Mouse (Mus musculus): ENCODE data around the gene Mpig6b. TPM values are rescaled to one million over a fixed set of nuclear protein-coding genes. Genes with fewer than 3 reads are reported as not detected.
"Not testable (repeated sequence)": the region's sequence is repeated elsewhere in the genome, so short reads cannot be mapped to it uniquely, and the experiment has no call there.

Mpig6b gene
- polyA plus RNA-seq, 1 experiment = 2.1 TPM

- DNase-seq = peak; percentile 14
- 3% methylated on average over 48 of the region's 48 CpGs for WGBS
- H3K4me3 ChIP-seq (replicated peaks; ENCODE audit: extremely low read depth, low read depth, low read length) = peak overlapping the region; percentile 51
- H3K4me1 ChIP-seq (ENCODE audit: control insufficient read depth, insufficient read depth, low read length) = peaks cover 26% of the 10 kb centered on the region
- TF ChIP-seq CTCF (IDR thresholded peaks at IDR 0.05; ENCODE audit: insufficient read depth, low read length) = no peak
- peak; percentile 80; the same call in 1 of the 2 replicates for TF ChIP-seq POLR2A (IDR thresholded peaks at IDR 0.05; ENCODE audit: borderline replicate concordance, extremely low read depth, low read depth, low read length)
Measured at GRCm38 (mm10) chr17:35045807-35046680, 19.9 kb downstream of the Mpig6b start.

- no peak for TF ChIP-seq POLR2A (IDR thresholded peaks at IDR 0.05; ENCODE audit: borderline replicate concordance, extremely low read depth, low read depth, low read length)
- TF ChIP-seq CTCF (IDR thresholded peaks at IDR 0.05; ENCODE audit: insufficient read depth, low read length) = no peak
- peak; percentile 2 for DNase-seq
- peaks cover 26% of the 10 kb centered on the region for H3K4me1 ChIP-seq (ENCODE audit: control insufficient read depth, insufficient read depth, low read length)
- H3K4me3 ChIP-seq (replicated peaks; ENCODE audit: extremely low read depth, low read depth, low read length) = no peak overlapping the region
- 59% methylated on average over 7 of the region's 7 CpGs for WGBS
Measured at GRCm38 (mm10) chr17:35044904-35045806, 20.8 kb downstream of the Mpig6b start.

GRCm38 (mm10) chr17:35043794-35044193 is 22.2 kb downstream of the Mpig6b start:
- no peak for DNase-seq
- 53% methylated on average over 4 of the region's 4 CpGs for WGBS
- no peak for TF ChIP-seq POLR2A (IDR thresholded peaks at IDR 0.05; ENCODE audit: borderline replicate concordance, extremely low read depth, low read depth, low read length)

GRCm38 (mm10) chr17:35039121-35039873 is 26.7 kb downstream of the Mpig6b start:
- TF ChIP-seq POLR2A (IDR thresholded peaks at IDR 0.05; ENCODE audit: borderline replicate concordance, extremely low read depth, low read depth, low read length) = no peak
- TF ChIP-seq CTCF (IDR thresholded peaks at IDR 0.05; ENCODE audit: insufficient read depth, low read length) = no peak
- DNase-seq = no peak
- WGBS = 82% methylated on average over 11 of the region's 11 CpGs
- no peak overlapping the region for H3K4me3 ChIP-seq (replicated peaks; ENCODE audit: extremely low read depth, low read depth, low read length)
- peaks cover 6% of the 10 kb centered on the region; the same call in 1 of the 2 replicates for H3K4me1 ChIP-seq (ENCODE audit: control insufficient read depth, insufficient read depth, low read length)

More at GRCm38 (mm10) chr17:35043794-35044193, 22.2 kb downstream of the Mpig6b start:
- Histone ChIP-seq H3K4me3 (replicated peaks; ENCODE audit: extremely low read depth, low read depth, low read length) (no peak overlapping the region), H3K4me1 (ENCODE audit: control insufficient read depth, insufficient read depth, low read length) (peaks cover 19% of the 10 kb centered on the region)

GRCm38 (mm10) chr17:35034896-35035295 is 31.1 kb downstream of the Mpig6b start:
- Histone ChIP-seq H3K4me1 (ENCODE audit: control insufficient read depth, insufficient read depth, low read length) (no peaks in the 10 kb centered on the region; the same call in 1 of the 2 replicates), H3K4me3 (replicated peaks; ENCODE audit: extremely low read depth, low read depth, low read length) (no peak overlapping the region)
- no peak for DNase-seq
- TF ChIP-seq POLR2A (IDR thresholded peaks at IDR 0.05; ENCODE audit: borderline replicate concordance, extremely low read depth, low read depth, low read length) (no peak), CTCF (IDR thresholded peaks at IDR 0.05; ENCODE audit: insufficient read depth, low read length) (no peak)
- WGBS = 75% methylated on average over 6 of the region's 6 CpGs

GRCm38 (mm10) chr17:35033703-35034102 is 32.3 kb downstream of the Mpig6b start:
- not testable (repeated sequence) for H3K4me3 ChIP-seq (replicated peaks; ENCODE audit: extremely low read depth, low read depth, low read length); H3K4me1 ChIP-seq (ENCODE audit: control insufficient read depth, insufficient read depth, low read length); DNase-seq
- WGBS = 65% methylated on average over 1 of the region's 1 CpGs

- DNase-seq = no peak
- WGBS = 71% methylated on average over 8 of the region's 8 CpGs
- Histone ChIP-seq H3K4me3 (replicated peaks; ENCODE audit: extremely low read depth, low read depth, low read length) (no peak overlapping the region), H3K4me1 (ENCODE audit: control insufficient read depth, insufficient read depth, low read length) (no peaks in the 10 kb centered on the region; the same call in 1 of the 2 replicates)
- TF ChIP-seq POLR2A (IDR thresholded peaks at IDR 0.05; ENCODE audit: borderline replicate concordance, extremely low read depth, low read depth, low read length) (no peak), CTCF (IDR thresholded peaks at IDR 0.05; ENCODE audit: insufficient read depth, low read length) (no peak)
Measured at GRCm38 (mm10) chr17:35032323-35032870, 33.6 kb downstream of the Mpig6b start.

GRCm38 (mm10) chr17:35031880-35032279 is 34.1 kb downstream of the Mpig6b start:
- TF ChIP-seq POLR2A (IDR thresholded peaks at IDR 0.05; ENCODE audit: borderline replicate concordance, extremely low read depth, low read depth, low read length) (no peak), CTCF (IDR thresholded peaks at IDR 0.05; ENCODE audit: insufficient read depth, low read length) (no peak)
- WGBS = 80% methylated on average over 7 of the region's 7 CpGs
- no peak for DNase-seq
- H3K4me1 ChIP-seq (ENCODE audit: control insufficient read depth, insufficient read depth, low read length) = no peaks in the 10 kb centered on the region; the same call in 1 of the 2 replicates
- H3K4me3 ChIP-seq (replicated peaks; ENCODE audit: extremely low read depth, low read depth, low read length) = no peak overlapping the region

GRCm38 (mm10) chr17:35031272-35031671 is 34.7 kb downstream of the Mpig6b start:
- DNase-seq = no peak
- Histone ChIP-seq H3K4me1 (ENCODE audit: control insufficient read depth, insufficient read depth, low read length) (peaks cover 2% of the 10 kb centered on the region), H3K4me3 (replicated peaks; ENCODE audit: extremely low read depth, low read depth, low read length) (no peak overlapping the region)
- TF ChIP-seq POLR2A (IDR thresholded peaks at IDR 0.05; ENCODE audit: borderline replicate concordance, extremely low read depth, low read depth, low read length) = no peak
- TF ChIP-seq CTCF (IDR thresholded peaks at IDR 0.05; ENCODE audit: insufficient read depth, low read length) = no peak
- 89% methylated on average over 11 of the region's 11 CpGs for WGBS

All from lung, adult 2 months (tissue).